Mouse (Mus musculus) intestine, embryonic 14.5 days (tissue): ENCODE results near the gene Spsb2. TPM values are rescaled to one million over a fixed set of nuclear protein-coding genes. Genes with fewer than 3 reads are reported as not detected.
A peak's percentile ranks its signal among the peaks of the same experiment; 100 is the strongest.

Source experiments
- ATAC-seq: fragments of 200-750 bp; cut with Nextera tagmentation; replicated peaks from 2 replicates; pipeline ENCODE4 v1.8.0; 2017; ENCODE audit warnings: low read depth, moderate number of reproducible peaks, moderate TSS enrichment, moderate library complexity; ENCODE audit not compliant: low FRiP score, low TSS enrichment
- DNase-seq: peaks from one replicate; pipeline ENCODE4 v3.0.0-alpha.2; 2018; ENCODE audit warnings: low spot score
- H3K27ac ChIP-seq: fragments of 300-500 bp; sonication (generic); 2 replicates; pipeline ENCODE4 v1.5.1; 2014; ENCODE audit warnings: low read depth, mild to moderate bottlenecking, control low read depth
- H3K27me3 ChIP-seq: fragments of 300-500 bp; sonication (generic); replicated peaks from 2 replicates; pipeline ENCODE4 v1.6.1; 2014; ENCODE audit warnings: low read length, control low read depth; ENCODE audit not compliant: control insufficient read depth, insufficient read depth
- H3K36me3 ChIP-seq: fragments of 300-500 bp; sonication (generic); 2 replicates; pipeline ENCODE4 v1.6.1; 2014; ENCODE audit warnings: low read length, control low read depth; ENCODE audit not compliant: control insufficient read depth, insufficient read depth
- H3K4me1 ChIP-seq: fragments of 300-500 bp; sonication (generic); replicated peaks from 2 replicates; pipeline ENCODE4 v1.6.1; 2014; ENCODE audit warnings: low read length, control low read depth, mixed read lengths; ENCODE audit not compliant: control insufficient read depth, insufficient read depth
- H3K4me2 ChIP-seq: fragments of 300-500 bp; sonication (generic); 2 replicates; pipeline ENCODE4 v1.6.1; 2014; ENCODE audit warnings: low read length
- H3K4me3 ChIP-seq: fragments of 300-500 bp; sonication (generic); 2 replicates; pipeline ENCODE4 v1.5.1; 2014; ENCODE audit warnings: low read depth, low read length, control low read depth, mixed read lengths
- H3K9ac ChIP-seq: fragments of 300-500 bp; sonication (generic); 2 replicates; pipeline ENCODE4 v1.6.1; 2014; ENCODE audit warnings: mild to moderate bottlenecking, low read length
- H3K9me3 ChIP-seq: fragments of 300-500 bp; sonication (generic); 2 replicates; pipeline ENCODE4 v1.6.1; 2016; ENCODE audit warnings: low read length, control low read depth; ENCODE audit not compliant: control insufficient read depth
- WGBS: fragments of 180-500 bp; shearing (Covaris S2); extraction: QIAGEN DNeasy Blood & Tissue Kit; methylation state at CpG from one replicate; pipeline ENCODE4 v1.1.7; 2014; 5-methylcytosine and 5-hydroxymethylcytosine counted together
- polyA plus RNA-seq: library from polyadenylated mRNA; unstranded; fragments of >200 nt; fragmentation: Nextera tagmentation; extraction: Ambion mirVana; gene quantifications from 2 replicates; pipeline ENCODE4 v1.2.1, GENCODE M21; 2014

Gene Spsb2
- polyA plus RNA-seq, 1 experiment from 2014 or later = 7.3 TPM

GRCm38 (mm10) chr6:124817125-124817524, 8.7 kb downstream of the Spsb2 start:
- no peak for ATAC-seq
- H3K9me3 ChIP-seq = no peaks in the 10 kb centered on the region
- H3K27me3 ChIP-seq = no peaks in the 10 kb centered on the region
- H3K4me1 ChIP-seq = peaks cover 20% of the 10 kb centered on the region
- no peak overlapping the region for H3K4me2 ChIP-seq
- no peak overlapping the region for H3K9ac ChIP-seq
- 92% methylated on average over 11 of the region's 11 CpGs for WGBS
- no peak overlapping the region for H3K4me3 ChIP-seq
- peaks cover 78% of the 10 kb centered on the region for H3K36me3 ChIP-seq
- DNase-seq = no peak
- no peak overlapping the region for H3K27ac ChIP-seq

- Histone ChIP-seq H3K9me3 (no peaks in the 10 kb centered on the region), H3K4me2 (no peak overlapping the region), H3K4me3 (no peak overlapping the region), H3K4me1 (peaks cover 15% of the 10 kb centered on the region), H3K27me3 (no peaks in the 10 kb centered on the region), H3K9ac (no peak overlapping the region), H3K27ac (no peak overlapping the region), H3K36me3 (peaks cover 78% of the 10 kb centered on the region)
- DNase-seq = no peak
- no peak for ATAC-seq
- 97% methylated on average over 8 of the region's 8 CpGs for WGBS
Measured at GRCm38 (mm10) chr6:124817563-124817962, 9.1 kb downstream of the Spsb2 start.

DNA sequence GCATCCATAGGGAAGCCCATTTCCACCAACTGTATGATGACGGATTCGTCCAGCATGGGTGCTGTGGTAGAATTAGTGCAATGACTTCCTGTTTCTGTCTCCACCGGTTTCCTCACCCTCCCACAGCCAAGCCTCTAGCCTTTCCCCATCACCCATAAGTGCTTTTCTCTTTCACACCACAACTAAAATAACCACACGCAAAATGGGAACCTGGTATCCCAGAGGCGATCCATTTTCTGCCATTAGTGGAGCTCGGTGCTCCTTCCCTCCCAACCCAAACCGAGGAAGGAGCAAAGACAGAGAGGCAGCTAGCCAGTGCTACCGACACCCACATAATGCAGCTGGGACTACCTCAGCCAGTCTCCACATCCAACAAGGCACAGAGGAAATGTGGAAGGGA, 9.5 kb downstream of the Spsb2 start:
- Histone ChIP-seq H3K9ac (no peak overlapping the region), H3K4me1 (peaks cover 11% of the 10 kb centered on the region), H3K36me3 (peaks cover 81% of the 10 kb centered on the region), H3K27me3 (no peaks in the 10 kb centered on the region), H3K27ac (no peak overlapping the region), H3K4me3 (no peak overlapping the region), H3K4me2 (no peak overlapping the region), H3K9me3 (no peaks in the 10 kb centered on the region)
- no peak for DNase-seq
- 89% methylated on average over 8 of the region's 8 CpGs for WGBS
- ATAC-seq = no peak

DNA sequence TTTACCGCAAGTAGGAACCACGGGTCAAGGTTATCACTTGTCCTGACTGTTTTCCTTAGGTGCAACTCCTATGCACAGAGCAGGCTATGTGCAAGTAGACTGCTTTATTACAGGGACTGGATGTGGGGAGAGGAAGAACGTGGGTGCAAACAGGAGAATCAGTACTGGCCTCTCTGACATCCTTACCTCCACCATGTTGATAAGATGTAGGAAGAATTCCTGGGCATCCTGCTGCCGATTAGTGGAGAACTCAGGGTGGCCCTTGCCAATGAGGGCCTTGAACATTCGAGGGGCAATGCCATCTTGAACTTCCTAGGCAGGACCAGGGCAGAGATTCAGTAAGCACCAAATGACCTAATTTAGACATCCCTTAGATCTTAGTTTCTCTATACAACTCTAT, 12.4 kb downstream of the Spsb2 start:
- H3K4me2 ChIP-seq = no peak overlapping the region
- WGBS = 91% methylated on average over 5 of the region's 5 CpGs
- ATAC-seq = no peak
- no peaks in the 10 kb centered on the region for H3K27me3 ChIP-seq
- peaks cover 99% of the 10 kb centered on the region for H3K36me3 ChIP-seq
- H3K4me3 ChIP-seq = no peak overlapping the region
- no peak overlapping the region for H3K9ac ChIP-seq
- DNase-seq = no peak
- no peak overlapping the region for H3K27ac ChIP-seq
- no peaks in the 10 kb centered on the region for H3K4me1 ChIP-seq
- H3K9me3 ChIP-seq = no peaks in the 10 kb centered on the region

GRCm38 (mm10) chr6:124822049-124822448, 13.6 kb downstream of the Spsb2 start:
- H3K4me2 ChIP-seq = no peak overlapping the region
- no peak overlapping the region for H3K27ac ChIP-seq
- no peaks in the 10 kb centered on the region for H3K9me3 ChIP-seq
- no peaks in the 10 kb centered on the region for H3K27me3 ChIP-seq
- H3K4me1 ChIP-seq = no peaks in the 10 kb centered on the region
- 95% methylated on average over 4 of the region's 4 CpGs for WGBS
- peaks cover 94% of the 10 kb centered on the region for H3K36me3 ChIP-seq
- H3K9ac ChIP-seq = no peak overlapping the region
- DNase-seq (no peak), ATAC-seq (no peak)
- H3K4me3 ChIP-seq = no peak overlapping the region

GRCm38 (mm10) chr6:124828101-124828592, 19.7 kb downstream of the Spsb2 start:
- ATAC-seq (no peak), DNase-seq (no peak)
- H3K4me1 ChIP-seq = peaks cover 6% of the 10 kb centered on the region; the same call in 1 of the 2 replicates
- peak overlapping the region; percentile 69 for H3K4me3 ChIP-seq
- no peaks in the 10 kb centered on the region for H3K9me3 ChIP-seq
- peak overlapping the region; percentile 24; the same call in 1 of the 2 replicates for H3K27ac ChIP-seq
- H3K9ac ChIP-seq = peak overlapping the region; percentile 50
- H3K4me2 ChIP-seq = peak overlapping the region; percentile 68
- WGBS = 21% methylated on average over 10 of the region's 10 CpGs
- H3K27me3 ChIP-seq = no peaks in the 10 kb centered on the region
- peaks cover 52% of the 10 kb centered on the region for H3K36me3 ChIP-seq

DNA sequence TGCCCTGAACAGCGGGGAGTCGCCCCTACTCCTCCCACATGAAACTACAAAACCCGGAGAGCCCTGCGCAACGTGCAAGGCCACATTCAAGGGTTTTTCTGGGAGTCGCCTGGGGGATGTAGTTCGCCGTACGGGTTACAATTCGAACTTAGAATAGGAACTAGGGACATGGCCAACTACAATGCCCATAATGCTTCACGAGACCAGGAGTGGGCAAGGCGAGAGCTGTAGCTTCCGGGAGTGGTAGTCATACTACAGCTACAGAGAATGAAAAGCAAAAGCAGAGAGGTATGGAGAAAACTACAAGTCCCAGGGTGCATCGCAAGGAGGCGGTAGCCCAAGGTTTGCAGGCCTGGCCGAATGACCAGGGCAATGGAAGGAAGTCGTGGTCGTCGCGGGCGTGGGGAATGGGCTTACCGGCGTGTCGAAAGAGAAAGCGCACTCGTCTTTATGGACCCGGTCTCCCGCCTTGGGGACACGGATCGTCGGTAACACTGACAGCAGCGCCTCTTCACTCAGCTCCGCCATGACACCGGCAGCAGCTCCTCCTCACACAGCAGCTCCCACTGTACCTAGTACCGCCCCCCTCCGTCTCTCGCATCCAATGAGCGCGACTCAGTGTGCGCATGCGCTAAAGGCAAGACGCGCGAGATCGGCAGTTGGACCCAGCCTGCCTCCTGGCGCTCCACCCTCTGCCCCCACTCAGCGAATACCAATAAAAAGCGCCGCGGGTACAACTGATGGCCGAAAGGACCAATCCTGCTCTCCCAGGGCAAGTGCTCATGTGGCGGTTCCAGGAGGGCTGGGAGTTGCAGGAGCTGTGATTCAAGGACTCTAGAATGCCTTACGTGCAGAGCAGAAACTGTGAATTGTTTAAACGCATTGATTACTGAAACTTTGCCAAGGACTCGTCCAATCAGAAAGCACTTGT, 20.7 kb downstream of the Spsb2 start, which contains the start of the genes Usp5 and Cdca3:
Gene Usp5, minus strand, starts transcription at position 617 of the 931 bp plus-strand sequence.
Gene Cdca3, plus strand, starts transcription at position 680 of the 931 bp plus-strand sequence.
- under 1% methylated on average over 55 of the region's 55 CpGs for WGBS
- H3K36me3 ChIP-seq = peaks cover 50% of the 10 kb centered on the region
- peak within 1 kb of the TSS; percentile 78 for H3K9ac ChIP-seq
- H3K4me2 ChIP-seq = peak within 1 kb of the TSS; percentile 85
- no peaks in the 10 kb centered on the region for H3K27me3 ChIP-seq
- ATAC-seq (peak; percentile 94), DNase-seq (peak; percentile 98)
- peak within 1 kb of the TSS; percentile 69 for H3K4me3 ChIP-seq
- peaks cover 6% of the 10 kb centered on the region; the same call in 1 of the 2 replicates for H3K4me1 ChIP-seq
- no peaks in the 10 kb centered on the region for H3K9me3 ChIP-seq
- H3K27ac ChIP-seq = peak within 1 kb of the TSS; percentile 96

- under 1% methylated on average over 38 of the region's 38 CpGs for WGBS
- no peaks in the 10 kb centered on the region for H3K27me3 ChIP-seq
Measured at GRCm38 (mm10) chr6:124829799-124830700, 21.6 kb downstream of the Spsb2 start.

More at GRCm38 (mm10) chr6:124829799-124830700, 21.6 kb downstream of the Spsb2 start:
- Histone ChIP-seq H3K9me3 (no peaks in the 10 kb centered on the region), H3K36me3 (peaks cover 50% of the 10 kb centered on the region), H3K4me3 (peak overlapping the region; percentile 69), H3K27ac (peak overlapping the region; percentile 96), H3K9ac (peak overlapping the region; percentile 78), H3K4me2 (peak overlapping the region; percentile 85), H3K4me1 (peaks cover 6% of the 10 kb centered on the region; the same call in 1 of the 2 replicates)
- ATAC-seq = peak; percentile 90
- peak; percentile 95 for DNase-seq
